Mouse (Mus musculus) spleen, postnatal 4 days (tissue): Measurements from ENCODE around the gene Bclaf1.

Experiments used
- DNase-seq, 2 experiments: peaks; one replicate each; pipeline ENCODE4 v3.0.0; 2022; ENCODE audit warnings: low spot score in 2 of 2

Bclaf1 gene

DNA sequence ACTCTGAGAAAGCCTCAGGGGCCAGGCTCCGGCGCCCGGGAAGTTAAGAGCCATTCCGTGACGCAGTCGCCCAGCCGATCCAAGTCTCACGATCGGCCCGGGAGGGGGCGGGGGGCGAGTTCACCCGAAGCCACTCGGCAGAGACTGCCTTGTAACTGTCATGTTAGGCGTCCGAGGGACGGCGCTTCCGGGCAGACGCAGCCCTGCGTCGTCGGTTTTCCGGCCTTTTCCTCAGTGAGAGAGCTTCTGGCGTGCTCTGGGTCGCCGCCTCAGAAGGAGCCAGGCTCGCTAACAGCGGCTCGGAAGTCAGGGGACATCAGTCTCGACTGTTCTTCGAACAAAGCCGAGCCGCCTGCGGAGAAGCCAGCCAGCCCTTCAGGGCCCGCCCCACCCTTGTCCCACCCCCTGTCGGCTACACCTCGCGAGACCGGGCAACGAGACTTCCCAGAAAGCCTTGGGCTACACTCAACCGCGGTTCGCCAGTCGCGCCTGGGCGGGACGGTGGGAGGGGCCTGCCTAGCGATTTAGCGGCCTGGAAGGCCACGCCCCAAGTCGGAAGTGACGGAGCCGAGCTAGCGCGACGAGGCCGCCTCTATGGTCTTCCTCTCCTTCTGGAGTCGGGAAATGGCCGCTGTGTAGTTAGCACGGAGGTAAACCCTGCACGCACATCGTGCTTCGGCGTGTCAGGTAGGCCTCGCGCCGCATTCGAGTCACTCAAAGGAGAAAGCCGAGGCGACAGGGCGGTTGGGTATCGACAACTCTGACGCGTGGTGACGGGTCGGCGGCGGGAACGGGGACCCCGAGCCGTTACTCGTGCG lies at the start of gene Bclaf1:
Gene Bclaf1 (plus strand): TSS at position 552 of the 818 bp plus-strand sequence.
- DNase-seq, result peak; percentile 100

DNA sequence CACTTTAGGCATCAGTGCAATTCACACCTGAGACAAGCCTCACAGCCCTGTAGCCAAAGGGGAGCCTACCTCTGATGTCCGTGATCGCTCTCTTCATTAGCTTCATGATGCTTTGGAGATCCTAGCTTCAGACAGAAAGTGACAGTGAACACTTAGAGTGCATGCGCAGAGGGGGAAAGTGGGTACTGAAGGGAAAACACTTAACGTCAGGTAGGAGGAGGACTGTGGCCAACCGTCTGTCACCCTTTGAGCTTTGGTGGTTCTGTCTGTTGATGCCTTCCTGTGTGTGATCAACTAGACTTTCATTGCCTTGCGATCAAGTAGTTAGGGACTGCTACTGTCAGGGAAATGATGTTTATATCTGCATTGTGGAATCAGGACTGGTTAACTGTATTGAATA lies 49.4 kb upstream of the Bclaf1 start:
- no peak for DNase-seq

DNA sequence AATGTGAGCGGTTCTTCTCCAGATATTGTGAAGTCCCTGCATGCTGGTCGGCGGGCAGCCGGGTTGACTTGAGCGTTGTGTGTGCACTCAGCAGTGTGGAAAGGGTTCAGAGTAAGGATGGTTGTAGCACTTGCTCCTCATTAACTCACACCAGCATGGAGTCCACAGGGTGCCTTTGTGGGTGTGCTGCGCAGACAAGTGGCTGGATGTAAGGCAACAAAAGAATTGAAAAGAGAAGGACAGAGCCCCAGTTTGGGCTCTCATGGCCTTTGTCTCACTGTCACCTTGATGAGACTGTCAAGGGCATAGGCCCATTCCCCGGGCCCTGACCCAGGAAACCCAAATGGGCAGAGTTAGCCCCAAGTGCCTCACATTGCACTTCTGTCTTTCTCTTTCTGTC lies 47.8 kb upstream of the Bclaf1 start:
- DNase-seq, result no peak

DNA sequence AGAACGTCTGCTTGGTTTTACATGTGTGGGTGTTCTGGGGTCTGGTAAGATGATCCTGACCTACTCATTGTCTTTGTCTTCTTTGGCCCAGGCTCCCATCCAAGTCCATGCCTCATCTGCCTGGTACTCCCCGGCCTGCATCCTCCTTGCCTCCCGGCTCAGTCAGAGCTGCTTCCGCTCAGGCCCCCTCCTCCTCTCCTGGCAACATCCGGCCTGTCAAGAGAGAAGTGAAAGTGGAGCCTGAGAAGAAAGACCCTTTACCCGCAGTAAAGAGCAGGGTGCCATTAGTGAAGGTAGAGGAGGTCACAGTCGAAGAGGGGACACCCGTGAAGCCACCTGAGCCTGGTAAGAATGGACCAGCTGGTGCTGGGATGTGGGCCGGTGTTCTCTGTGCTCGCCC lies 45.2 kb upstream of the Bclaf1 start:
- no peak for DNase-seq

DNA sequence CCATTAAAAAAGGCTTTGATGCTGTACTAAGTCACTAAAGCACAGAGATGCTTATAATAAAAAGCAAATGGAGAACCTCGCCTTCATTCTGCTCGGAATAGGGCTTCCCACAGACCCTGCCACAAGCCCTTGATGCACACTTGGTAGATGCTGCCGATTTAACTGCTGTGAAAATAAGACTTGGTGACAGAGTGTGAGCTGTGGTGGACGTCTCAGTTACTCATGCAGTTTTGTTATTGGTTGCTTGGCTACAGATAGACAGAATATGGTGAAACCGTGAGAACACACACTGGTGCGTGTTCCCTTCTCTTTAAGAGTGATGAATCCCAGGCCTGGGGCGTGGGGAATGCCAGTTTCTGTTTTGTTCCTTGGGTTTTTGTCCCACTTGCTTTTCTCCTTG lies 43.3 kb upstream of the Bclaf1 start:
- no peak for DNase-seq

DNA sequence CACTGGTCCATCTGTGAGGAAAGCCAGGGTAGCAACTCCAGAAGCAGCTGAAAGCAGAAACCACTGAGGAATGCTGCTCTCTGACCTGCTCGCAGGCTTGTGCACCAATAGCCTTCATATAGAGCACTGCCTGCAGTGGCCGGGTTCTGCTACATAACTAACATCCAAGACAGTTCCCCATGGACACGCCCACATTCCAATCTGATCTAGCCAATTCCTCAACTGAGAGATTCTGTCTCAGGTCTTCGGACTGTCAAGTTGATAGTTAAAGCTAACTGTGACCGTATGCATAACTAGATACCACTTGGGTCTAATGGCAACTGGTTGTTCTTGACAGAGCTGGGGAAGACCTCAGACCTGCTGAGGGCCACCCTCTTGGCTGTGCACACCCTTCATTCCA lies 39.9 kb upstream of the Bclaf1 start:
- DNase-seq, result no peak

DNA sequence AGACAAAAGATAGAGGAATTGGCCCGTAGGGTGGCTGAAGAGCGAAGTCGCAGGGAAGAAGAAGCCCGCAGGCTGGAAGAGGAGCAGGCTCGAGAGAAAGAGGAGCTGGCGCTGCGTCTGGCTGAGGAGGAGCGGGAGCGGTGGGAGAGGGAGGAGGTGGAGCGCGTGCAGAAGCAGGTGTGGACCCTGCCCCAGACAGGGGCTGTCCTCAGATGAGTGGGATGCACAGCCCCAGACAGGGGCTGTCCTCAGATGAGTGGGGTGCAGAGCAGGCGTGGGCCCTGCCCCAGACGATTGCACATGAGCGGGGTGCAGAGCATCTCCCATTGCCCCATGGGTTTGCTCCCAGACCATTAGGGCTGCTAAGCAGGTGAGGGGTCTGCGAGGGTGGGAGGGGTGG lies 39.0 kb upstream of the Bclaf1 start:
- no peak for DNase-seq

DNA sequence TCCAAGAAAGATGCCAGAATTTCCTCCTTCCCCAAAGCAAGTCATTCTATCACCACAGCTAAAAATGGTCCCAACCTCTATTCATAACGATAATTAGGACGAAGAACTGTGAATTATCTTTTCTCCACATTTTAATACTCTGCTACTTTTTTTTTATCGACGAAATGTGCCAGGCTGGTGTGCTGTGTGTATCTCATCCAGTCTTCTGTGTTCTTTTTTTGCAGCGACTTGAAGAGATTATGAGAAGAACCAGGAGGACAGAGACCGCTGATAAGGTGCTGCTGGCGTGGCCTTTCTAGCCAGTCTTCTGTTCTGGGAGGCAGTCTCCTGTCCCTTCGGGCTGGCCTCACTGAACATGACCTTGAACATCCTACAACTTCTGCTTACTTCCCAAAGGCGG lies 38.2 kb upstream of the Bclaf1 start:
- no peak for DNase-seq

- no peak for DNase-seq
These were observed 30.8 kb upstream of the Bclaf1 start for GRCm38 (mm10) chr10:20281456-20281855.

DNA sequence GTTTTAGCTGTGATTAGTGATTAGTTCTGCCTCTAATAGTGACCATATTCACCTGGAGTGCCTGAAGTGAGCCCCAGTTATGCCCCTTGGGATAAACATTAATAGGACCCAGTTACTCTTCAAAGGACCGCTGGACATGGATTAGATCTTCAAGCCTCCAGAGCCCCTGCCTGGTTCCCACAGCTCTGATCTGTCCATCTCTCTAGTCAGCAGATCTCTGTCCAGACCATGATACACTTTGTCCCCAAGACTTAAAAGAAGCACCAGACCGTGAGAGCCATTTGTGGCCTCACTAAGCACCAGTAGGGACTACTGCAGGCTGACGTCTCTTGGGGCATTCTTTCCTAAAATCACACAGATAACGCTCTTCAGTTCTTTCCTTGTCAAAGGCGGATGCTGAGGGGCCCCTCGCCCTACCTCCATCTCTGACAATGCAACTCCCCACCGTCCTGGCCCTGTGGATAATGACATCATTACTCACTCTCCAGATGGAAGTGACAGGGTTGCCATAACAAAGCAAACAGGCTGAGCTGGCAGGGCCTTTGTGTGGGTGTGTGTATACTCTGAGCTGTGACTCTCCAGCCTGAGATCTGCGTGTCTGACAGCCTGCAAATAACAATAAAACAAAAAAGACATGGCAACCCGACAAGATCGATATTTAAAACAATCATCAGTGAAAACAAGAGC lies 26.8 kb upstream of the Bclaf1 start:
- no peak for DNase-seq

GRCm38 (mm10) chr10:20285994-20286836 lies 26.1 kb upstream of the Bclaf1 start:
- DNase-seq, result no peak

GRCm38 (mm10) chr10:20287369-20287768 lies 24.9 kb upstream of the Bclaf1 start:
- no peak for DNase-seq

- DNase-seq, result peak; percentile 74 to 92
These were observed 21.8 kb upstream of the Bclaf1 start for GRCm38 (mm10) chr10:20290467-20290883.

DNA sequence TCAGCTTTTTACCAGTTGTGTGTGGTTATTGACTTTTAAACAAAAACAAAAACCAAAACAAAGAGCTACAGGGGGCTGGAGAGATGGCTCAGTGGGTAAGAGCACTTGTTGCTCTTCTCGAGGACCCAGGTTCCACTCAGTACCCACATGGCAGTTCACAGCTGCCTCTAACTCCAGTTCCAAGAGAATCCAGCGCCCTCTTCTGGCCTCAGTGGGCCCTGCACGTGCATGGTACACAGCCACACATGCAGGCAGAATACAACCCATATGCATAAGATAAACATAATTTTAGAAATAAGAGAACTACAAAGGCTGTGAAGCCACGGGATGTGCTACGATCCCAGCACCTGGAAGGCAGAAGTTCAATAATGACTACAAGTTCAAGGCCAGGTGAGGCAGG lies 16.3 kb upstream of the Bclaf1 start:
- DNase-seq, result peak; percentile 41 to 72

- DNase-seq, result no peak
These were observed 13.9 kb upstream of the Bclaf1 start for GRCm38 (mm10) chr10:20298152-20298920.

- DNase-seq, result no peak
These were observed 13.2 kb upstream of the Bclaf1 start for GRCm38 (mm10) chr10:20299114-20299513.

DNA sequence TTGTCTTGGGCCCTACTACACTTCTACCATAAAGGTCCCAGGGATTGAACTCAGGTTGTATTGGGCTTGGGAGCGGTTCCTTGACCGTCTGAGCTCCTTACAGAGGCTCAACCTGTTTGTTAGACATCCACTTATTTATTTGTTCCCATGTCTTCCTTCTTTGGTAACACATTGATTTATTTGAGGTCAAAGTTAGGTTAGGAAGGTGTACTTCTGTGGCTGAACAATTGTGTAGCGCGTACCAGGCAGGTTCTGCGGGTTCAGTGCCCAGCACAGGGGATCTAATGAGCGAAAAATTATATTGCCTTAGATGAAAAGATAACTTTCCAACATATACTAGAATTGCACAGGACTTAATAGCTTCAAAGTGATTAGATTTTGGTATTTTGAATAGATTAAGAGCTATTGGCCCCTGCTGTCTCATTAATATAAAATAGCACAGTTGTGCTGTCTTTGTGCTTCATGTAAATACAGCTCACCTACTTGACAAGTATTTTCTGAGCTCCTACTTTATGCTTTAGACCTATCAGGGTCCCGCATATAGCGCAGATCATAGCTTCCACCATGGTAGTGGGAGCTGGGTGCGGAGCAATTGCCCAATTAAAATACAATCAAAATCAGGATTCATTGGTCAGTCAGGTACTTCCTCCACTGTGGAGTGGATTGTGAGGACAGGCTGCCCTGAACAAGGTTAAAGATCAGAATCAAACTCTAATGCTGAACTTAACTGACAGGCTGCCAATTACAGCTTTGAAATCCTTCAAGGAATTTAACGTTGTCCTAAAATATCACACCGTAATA lies 1.1 kb upstream of the Bclaf1 start:
- no peak for DNase-seq

DNA sequence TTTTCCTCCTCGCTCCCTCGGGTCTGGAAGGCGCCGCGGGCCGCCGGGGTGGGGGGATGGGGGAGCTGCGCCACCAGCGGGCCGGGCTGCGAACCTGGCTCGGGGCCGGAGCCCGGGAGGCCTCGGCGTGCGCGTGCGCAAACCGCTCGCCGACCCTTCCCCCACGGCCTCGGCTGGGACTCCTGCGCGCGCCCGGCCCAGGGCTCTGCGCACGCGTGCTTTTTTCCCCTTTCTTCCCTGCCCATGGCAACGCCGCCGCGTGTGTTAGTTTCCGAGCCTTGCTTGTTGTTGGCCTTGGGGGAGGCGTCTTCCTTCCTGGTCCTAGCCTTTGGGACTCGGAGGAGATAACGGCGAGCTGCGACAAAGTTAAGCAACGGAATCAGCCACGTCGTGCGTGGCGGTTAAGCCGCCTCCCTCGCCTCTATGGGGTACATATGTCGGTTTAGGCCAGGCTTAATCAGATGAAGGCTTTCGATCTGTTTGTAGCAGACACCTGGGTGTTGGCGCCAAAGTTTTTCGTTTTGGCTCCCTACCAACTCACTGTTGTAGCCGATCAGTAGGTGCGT lies 550 bp downstream of the Bclaf1 start:
- DNase-seq, result peak; percentile 82 to 92

GRCm38 (mm10) chr10:20313447-20313846 lies 1.2 kb downstream of the Bclaf1 start:
- no peak for DNase-seq

DNA sequence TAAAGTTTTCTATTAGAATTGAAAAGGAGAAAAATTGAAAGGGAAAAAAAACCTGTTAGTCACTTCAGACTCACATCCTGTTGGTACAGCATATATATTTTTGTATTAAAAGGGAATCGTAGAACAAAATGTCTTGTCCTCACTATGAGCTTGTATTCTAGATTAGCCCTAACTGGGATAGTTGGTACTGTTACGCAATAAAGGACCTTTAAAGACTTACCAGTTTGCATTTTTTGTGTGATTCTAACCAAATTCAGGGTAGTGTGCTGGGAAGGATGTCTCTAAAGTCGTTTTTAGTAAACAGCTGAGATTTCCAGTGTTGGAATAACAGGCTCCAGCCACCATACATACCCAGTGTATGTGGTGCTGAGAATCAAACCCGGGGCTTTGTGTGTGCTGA lies 1.7 kb downstream of the Bclaf1 start:
- no peak for DNase-seq
